Mouse (Mus musculus): ENCODE results near the gene Myo7a. TPM values are rescaled to one million over a fixed set of nuclear protein-coding genes. Genes with fewer than 3 reads are reported as not detected.
A peak's percentile ranks its signal among the peaks of the same experiment; 100 is the strongest.

Gene Myo7a
- polyA plus RNA-seq, 1 experiment: 8.0 TPM

- Histone ChIP-seq H3K9me3 (replicated peaks; ENCODE audit: control insufficient read depth, insufficient read depth, low read length, poor library complexity, severe bottlenecking) (no peaks in the 10 kb centered on the region), H3K9ac (ENCODE audit: low read depth, poor library complexity, severe bottlenecking) (no peak overlapping the region), H3K36me3 (ENCODE audit: control insufficient read depth, insufficient read depth, low read length, poor library complexity, severe bottlenecking) (no peaks in the 10 kb centered on the region), H3K27ac (ENCODE audit: insufficient read depth, low read length) (no peak overlapping the region), H3K27me3 (ENCODE audit: control insufficient read depth, insufficient read depth, low read length, poor library complexity, severe bottlenecking) (no peaks in the 10 kb centered on the region), H3K4me1 (ENCODE audit: control insufficient read depth, insufficient read depth, low read length) (no peaks in the 10 kb centered on the region), H3K4me3 (ENCODE audit: low read depth, low read length) (no peak overlapping the region)
- TF ChIP-seq POLR2A (IDR thresholded peaks at IDR 0.05; ENCODE audit: insufficient read depth, low read length): no peak
- no peak for TF ChIP-seq CTCF (IDR thresholded peaks at IDR 0.05; ENCODE audit: low read depth, low read length)
- no peak for TF ChIP-seq EP300 (IDR thresholded peaks at IDR 0.05; ENCODE audit: insufficient read depth, low read depth, low read length)
Observed at GRCm38 (mm10) chr7:98117012-98117660, 2.2 kb downstream of the Myo7a start.

DNA sequence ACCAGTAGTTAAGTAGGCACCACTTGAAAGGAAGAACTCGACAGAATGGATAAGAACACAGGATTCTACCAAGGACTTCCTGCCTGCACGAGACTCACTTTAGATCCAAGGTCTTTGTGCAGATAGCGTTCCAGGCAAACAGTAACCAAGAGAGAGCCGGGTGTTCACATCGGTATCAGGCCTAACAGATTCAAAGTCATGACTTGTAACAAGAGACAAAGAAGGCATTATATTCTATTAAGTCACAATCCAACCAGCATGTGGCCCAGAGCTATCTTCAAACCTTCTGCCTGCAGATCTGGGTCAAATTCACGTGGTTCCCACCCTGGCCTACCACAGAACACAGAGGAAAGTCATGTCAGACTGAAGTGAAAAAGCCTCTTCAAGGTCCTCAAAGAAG lies 4.7 kb downstream of the Myo7a start:
- TF ChIP-seq EP300 (IDR thresholded peaks at IDR 0.05; ENCODE audit: insufficient read depth, low read depth, low read length) (no peak), CTCF (IDR thresholded peaks at IDR 0.05; ENCODE audit: low read depth, low read length) (no peak), POLR2A (IDR thresholded peaks at IDR 0.05; ENCODE audit: insufficient read depth, low read length) (no peak)
- H3K4me3 ChIP-seq (ENCODE audit: low read depth, low read length): no peak overlapping the region
- no peak overlapping the region for H3K9ac ChIP-seq (ENCODE audit: low read depth, poor library complexity, severe bottlenecking)

DNA sequence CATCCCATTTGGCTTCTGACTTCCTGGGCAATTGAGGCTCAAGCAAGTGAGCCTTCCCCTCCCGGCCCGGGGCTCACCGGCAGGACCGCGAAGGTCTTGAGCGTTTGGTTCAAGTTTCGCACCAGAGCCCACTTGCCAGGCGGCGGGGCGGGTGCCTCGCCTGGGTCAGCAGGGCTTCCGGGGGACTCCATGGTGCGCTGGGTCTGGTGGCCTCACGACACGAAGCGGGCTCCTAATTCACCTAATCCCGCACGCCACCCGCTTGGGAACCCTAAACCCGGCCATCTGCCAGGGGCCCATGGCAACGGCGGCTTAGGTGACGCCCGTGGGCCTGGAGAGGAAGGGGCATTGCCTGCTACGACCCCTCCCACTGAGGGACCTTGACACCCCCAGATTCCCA lies 8.1 kb downstream of the Myo7a start:
- H3K4me1 ChIP-seq (ENCODE audit: control insufficient read depth, insufficient read depth, low read length): no peaks in the 10 kb centered on the region
- TF ChIP-seq EP300 (IDR thresholded peaks at IDR 0.05; ENCODE audit: insufficient read depth, low read depth, low read length) (no peak), CTCF (IDR thresholded peaks at IDR 0.05; ENCODE audit: low read depth, low read length) (no peak), POLR2A (IDR thresholded peaks at IDR 0.05; ENCODE audit: insufficient read depth, low read length) (no peak)
- H3K9ac ChIP-seq (ENCODE audit: low read depth, poor library complexity, severe bottlenecking): peak overlapping the region; percentile 13; the same call in 1 of the 2 replicates
- no peaks in the 10 kb centered on the region for H3K36me3 ChIP-seq (ENCODE audit: control insufficient read depth, insufficient read depth, low read length, poor library complexity, severe bottlenecking)
- H3K9me3 ChIP-seq (replicated peaks; ENCODE audit: control insufficient read depth, insufficient read depth, low read length, poor library complexity, severe bottlenecking): no peaks in the 10 kb centered on the region
- H3K27me3 ChIP-seq (ENCODE audit: control insufficient read depth, insufficient read depth, low read length, poor library complexity, severe bottlenecking): no peaks in the 10 kb centered on the region
- H3K27ac ChIP-seq (ENCODE audit: insufficient read depth, low read length): no peak overlapping the region
- peak overlapping the region; percentile 13 for H3K4me3 ChIP-seq (ENCODE audit: low read depth, low read length)

More for the DNA sequence above, 4.7 kb downstream of the Myo7a start:
- Histone ChIP-seq H3K36me3 (ENCODE audit: control insufficient read depth, insufficient read depth, low read length, poor library complexity, severe bottlenecking) (no peaks in the 10 kb centered on the region), H3K4me1 (ENCODE audit: control insufficient read depth, insufficient read depth, low read length) (no peaks in the 10 kb centered on the region), H3K27me3 (ENCODE audit: control insufficient read depth, insufficient read depth, low read length, poor library complexity, severe bottlenecking) (no peaks in the 10 kb centered on the region), H3K9me3 (replicated peaks; ENCODE audit: control insufficient read depth, insufficient read depth, low read length, poor library complexity, severe bottlenecking) (no peaks in the 10 kb centered on the region), H3K27ac (ENCODE audit: insufficient read depth, low read length) (no peak overlapping the region)

DNA sequence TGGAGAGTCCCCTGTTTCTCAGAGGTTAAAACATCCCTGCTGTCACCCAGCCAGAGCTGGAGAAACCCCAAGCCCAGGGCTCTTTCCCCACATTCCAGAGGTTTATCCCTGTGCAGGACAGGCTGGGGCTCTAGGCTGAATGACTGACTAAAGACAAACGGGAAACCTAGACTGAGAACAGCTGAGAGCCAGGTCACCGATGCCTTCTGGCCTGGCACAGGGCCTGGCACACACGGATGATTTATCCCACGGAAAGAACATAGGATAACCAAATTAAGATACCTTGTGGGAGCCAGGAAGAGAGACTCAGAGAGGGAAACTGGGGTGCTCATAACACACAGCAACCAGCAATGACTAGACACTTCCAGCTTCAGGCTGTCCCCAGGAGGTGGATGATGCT lies 9.6 kb downstream of the Myo7a start:
- Histone ChIP-seq H3K9me3 (replicated peaks; ENCODE audit: control insufficient read depth, insufficient read depth, low read length, poor library complexity, severe bottlenecking) (no peaks in the 10 kb centered on the region), H3K4me1 (ENCODE audit: control insufficient read depth, insufficient read depth, low read length) (no peaks in the 10 kb centered on the region)

DNA sequence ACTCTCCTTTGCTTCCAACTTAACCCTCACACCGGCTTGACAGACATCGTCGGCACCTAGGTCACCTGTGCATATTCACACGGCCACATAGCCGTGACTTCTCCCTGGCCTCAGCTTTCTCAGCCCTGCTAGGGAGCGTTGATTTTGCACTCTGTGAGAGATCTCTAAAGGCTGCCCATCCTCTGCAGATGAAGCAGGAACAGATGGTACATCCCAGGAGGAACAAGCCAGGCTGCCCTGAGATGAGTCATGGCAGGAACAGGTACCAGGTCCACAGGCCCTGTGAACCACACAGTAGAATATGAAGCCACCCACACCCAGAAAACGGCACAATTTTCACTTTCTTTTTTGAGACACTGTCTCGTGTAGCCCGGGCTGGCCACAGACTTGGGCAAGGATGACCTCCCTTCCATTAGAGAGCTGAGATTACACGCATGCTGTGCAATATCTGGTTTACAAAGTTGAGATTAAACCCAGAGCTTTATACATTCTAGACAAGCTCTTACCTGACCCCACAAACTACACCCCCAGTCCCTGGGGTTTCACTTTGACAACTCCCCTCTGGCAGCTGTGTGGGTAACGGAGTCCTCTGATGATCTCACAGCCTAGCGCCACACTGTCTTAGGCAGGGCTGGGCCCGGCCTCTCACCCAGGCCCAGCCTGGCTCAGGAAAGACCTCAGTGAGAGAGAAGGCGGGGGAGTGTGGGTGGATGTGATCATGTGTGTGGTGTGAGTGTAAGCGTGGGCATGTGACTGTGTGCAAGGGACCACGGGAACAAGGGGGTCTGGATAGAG lies 10.5 kb downstream of the Myo7a start:
- H3K27ac ChIP-seq (ENCODE audit: insufficient read depth, low read length): no peak overlapping the region
- no peaks in the 10 kb centered on the region for H3K27me3 ChIP-seq (ENCODE audit: control insufficient read depth, insufficient read depth, low read length, poor library complexity, severe bottlenecking)
- H3K4me3 ChIP-seq (ENCODE audit: low read depth, low read length): no peak overlapping the region
- H3K9ac ChIP-seq (ENCODE audit: low read depth, poor library complexity, severe bottlenecking): no peak overlapping the region
- TF ChIP-seq POLR2A (IDR thresholded peaks at IDR 0.05; ENCODE audit: insufficient read depth, low read length): no peak
- no peak for TF ChIP-seq EP300 (IDR thresholded peaks at IDR 0.05; ENCODE audit: insufficient read depth, low read depth, low read length)
- no peak for TF ChIP-seq CTCF (IDR thresholded peaks at IDR 0.05; ENCODE audit: low read depth, low read length)
- no peaks in the 10 kb centered on the region for H3K36me3 ChIP-seq (ENCODE audit: control insufficient read depth, insufficient read depth, low read length, poor library complexity, severe bottlenecking)
- no peaks in the 10 kb centered on the region for H3K4me1 ChIP-seq (ENCODE audit: control insufficient read depth, insufficient read depth, low read length)
- H3K9me3 ChIP-seq (replicated peaks; ENCODE audit: control insufficient read depth, insufficient read depth, low read length, poor library complexity, severe bottlenecking): no peaks in the 10 kb centered on the region

More for the DNA sequence above, 9.6 kb downstream of the Myo7a start:
- TF ChIP-seq EP300 (IDR thresholded peaks at IDR 0.05; ENCODE audit: insufficient read depth, low read depth, low read length) (no peak), POLR2A (IDR thresholded peaks at IDR 0.05; ENCODE audit: insufficient read depth, low read length) (no peak), CTCF (IDR thresholded peaks at IDR 0.05; ENCODE audit: low read depth, low read length) (no peak)
- no peak overlapping the region for H3K9ac ChIP-seq (ENCODE audit: low read depth, poor library complexity, severe bottlenecking)
- no peaks in the 10 kb centered on the region for H3K27me3 ChIP-seq (ENCODE audit: control insufficient read depth, insufficient read depth, low read length, poor library complexity, severe bottlenecking)
- no peak overlapping the region for H3K4me3 ChIP-seq (ENCODE audit: low read depth, low read length)
- H3K36me3 ChIP-seq (ENCODE audit: control insufficient read depth, insufficient read depth, low read length, poor library complexity, severe bottlenecking): no peaks in the 10 kb centered on the region
- H3K27ac ChIP-seq (ENCODE audit: insufficient read depth, low read length): no peak overlapping the region

DNA sequence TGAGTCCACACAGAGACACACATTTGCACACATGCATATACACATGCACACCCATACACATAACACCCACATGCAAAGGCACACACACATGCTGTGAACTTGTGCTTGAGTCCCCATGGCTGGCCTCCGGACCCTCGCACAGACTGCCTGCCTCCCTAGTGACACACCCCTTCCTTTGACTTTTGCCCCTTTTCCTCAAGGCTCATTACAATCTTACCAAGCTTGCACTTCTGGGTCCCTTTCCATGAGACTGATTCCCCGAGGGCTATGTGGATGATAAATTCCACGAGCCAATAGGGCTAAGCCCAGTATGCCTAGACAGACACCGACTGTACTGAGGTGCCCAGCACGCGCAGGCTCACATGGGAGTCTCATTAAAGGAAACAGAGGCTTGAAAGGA lies 13.1 kb downstream of the Myo7a start:
- Histone ChIP-seq H3K27me3 (ENCODE audit: control insufficient read depth, insufficient read depth, low read length, poor library complexity, severe bottlenecking) (no peaks in the 10 kb centered on the region), H3K9me3 (replicated peaks; ENCODE audit: control insufficient read depth, insufficient read depth, low read length, poor library complexity, severe bottlenecking) (no peaks in the 10 kb centered on the region), H3K9ac (ENCODE audit: low read depth, poor library complexity, severe bottlenecking) (no peak overlapping the region), H3K4me3 (ENCODE audit: low read depth, low read length) (no peak overlapping the region), H3K27ac (ENCODE audit: insufficient read depth, low read length) (no peak overlapping the region), H3K4me1 (ENCODE audit: control insufficient read depth, insufficient read depth, low read length) (no peaks in the 10 kb centered on the region), H3K36me3 (ENCODE audit: control insufficient read depth, insufficient read depth, low read length, poor library complexity, severe bottlenecking) (no peaks in the 10 kb centered on the region)
- TF ChIP-seq POLR2A (IDR thresholded peaks at IDR 0.05; ENCODE audit: insufficient read depth, low read length): no peak
- TF ChIP-seq CTCF (IDR thresholded peaks at IDR 0.05; ENCODE audit: low read depth, low read length): no peak
- TF ChIP-seq EP300 (IDR thresholded peaks at IDR 0.05; ENCODE audit: insufficient read depth, low read depth, low read length): no peak
